Mouse (Mus musculus) G1E-ER4 (cell line): ENCODE data around the gene Gtf2e1. TPM values are rescaled to one million over a fixed set of nuclear protein-coding genes. Genes with fewer than 3 reads are reported as not detected.

ENCODE experiments used
- GATA1 ChIP-seq: IDR thresholded peaks from one replicate; pipeline ENCODE4 v1.8.0; 2012; ENCODE audit warnings: low read length, inconsistent platforms
- polyA plus RNA-seq: library from polyadenylated mRNA; stranded (reverse); fragments of >175 nt; gene quantifications from 2 replicates; pipeline ENCODE4 v1.2.3, GENCODE M21; 2012

The Gtf2e1 gene
- polyA plus RNA-seq, 1 experiment: 5.9 TPM

DNA sequence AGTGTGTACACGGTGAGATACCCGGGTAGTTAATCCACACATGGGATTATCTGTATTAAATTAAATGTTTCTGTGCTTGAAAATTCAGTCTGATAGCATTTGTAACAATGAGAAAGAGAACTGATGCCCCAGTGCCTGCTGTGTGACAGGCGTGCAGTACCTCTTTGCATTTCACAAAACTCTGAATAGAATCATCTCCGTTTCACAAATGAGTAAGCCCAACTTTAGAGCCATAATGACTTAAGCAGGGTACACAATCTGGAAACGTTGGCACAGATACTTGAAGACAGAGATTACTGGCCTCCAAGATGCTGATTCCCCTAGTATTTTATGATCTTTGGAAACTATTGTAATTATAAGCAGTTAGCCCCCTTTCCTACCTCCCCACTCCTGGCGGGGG lies 26.5 kb upstream of the Gtf2e1 start:
- TF ChIP-seq GATA1: no peak

DNA sequence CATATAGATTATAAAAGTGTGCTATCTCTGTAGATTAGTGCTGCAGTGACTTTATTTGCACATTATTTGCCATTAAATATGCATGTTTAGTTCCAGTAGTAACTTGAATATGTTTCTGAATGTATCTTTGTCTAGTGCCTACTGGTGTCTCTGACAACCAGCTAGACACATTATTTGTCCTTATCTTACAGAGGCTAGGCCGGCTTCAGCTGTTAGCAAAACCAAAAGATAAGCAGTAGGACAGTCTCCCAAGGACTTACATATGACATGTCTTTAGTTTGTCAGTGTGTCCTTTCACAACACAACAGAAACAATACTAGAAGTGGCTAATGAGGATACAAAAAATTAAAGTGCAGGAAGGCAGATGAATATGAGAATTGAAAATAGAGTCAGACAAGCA lies 25.5 kb upstream of the Gtf2e1 start:
- TF ChIP-seq GATA1: no peak

DNA sequence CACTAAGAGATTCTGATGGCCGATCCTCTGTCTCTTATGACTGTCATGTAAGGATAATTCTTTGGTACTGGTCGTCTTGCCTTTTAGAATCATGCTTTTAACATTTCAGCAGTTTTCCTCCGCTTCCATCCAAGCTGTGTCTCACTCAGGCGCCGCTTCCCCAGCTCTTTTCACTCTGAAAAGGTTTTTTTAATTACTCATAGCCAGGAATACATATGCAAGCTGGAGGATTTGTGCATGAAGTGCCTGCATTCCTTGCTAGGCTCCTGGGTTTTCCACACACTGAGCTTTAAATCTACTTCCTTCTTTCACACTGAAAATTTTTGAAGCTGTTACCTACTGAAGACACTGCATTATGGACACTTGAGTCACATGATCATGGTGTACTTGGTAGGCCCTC lies 23.4 kb upstream of the Gtf2e1 start:
- no peak for TF ChIP-seq GATA1

DNA sequence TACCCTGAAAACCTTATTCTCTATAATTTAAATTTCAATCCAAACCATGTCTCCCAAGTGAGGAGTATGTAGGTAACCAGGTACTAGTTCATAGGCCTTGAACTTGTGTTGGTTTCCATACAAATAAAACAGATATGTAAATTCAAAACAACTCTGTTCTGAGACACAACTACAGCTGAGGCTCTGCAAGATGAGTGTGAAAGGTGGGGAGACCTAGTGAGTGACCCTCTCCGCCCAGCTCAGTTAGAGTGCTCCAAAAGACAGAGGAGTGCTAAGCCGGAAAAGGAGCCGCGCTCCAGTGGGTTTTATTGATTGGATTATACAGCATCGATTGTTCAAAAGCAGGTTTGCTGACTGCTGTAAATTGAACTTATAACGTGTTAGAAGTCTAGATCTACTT lies 22.8 kb upstream of the Gtf2e1 start:
- TF ChIP-seq GATA1: no peak

DNA sequence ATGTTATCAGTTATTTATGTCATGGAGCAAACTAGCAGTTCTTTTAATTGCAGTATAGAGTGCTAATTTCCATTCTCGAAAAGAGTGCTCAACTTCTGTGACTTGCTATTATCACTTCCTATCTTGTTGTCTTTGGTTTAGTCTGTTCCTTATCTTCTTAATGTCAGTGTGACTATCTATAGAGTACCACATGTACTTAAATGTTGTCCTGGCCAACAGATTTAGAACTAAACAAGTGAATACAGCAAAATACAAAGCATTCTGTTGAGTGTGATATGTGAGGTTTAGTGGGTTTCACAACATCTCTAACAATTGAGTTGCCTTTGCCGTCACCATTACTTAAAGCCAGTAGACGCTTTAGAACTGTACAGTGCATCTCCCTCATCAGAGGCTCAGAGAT lies 13.2 kb upstream of the Gtf2e1 start:
- TF ChIP-seq GATA1: no peak

DNA sequence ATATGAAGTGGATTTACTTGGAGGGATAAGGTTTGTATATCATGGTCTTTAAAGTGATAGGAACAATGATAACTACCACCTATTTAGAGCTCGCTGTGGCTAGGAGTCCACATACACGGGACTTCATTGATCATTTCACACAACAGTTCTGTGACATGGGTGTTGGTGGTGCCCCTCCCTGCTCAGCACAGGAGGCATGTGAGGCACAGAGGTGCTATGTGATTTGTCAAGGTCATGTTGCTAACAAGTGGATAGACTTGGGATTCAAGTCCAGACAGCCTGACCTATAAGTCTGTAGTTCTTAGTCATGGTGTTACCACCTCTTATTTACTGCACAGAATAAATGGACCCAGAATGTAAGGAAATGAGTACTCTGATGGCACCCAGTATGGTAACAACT lies 11.4 kb upstream of the Gtf2e1 start:
- TF ChIP-seq GATA1: no peak

DNA sequence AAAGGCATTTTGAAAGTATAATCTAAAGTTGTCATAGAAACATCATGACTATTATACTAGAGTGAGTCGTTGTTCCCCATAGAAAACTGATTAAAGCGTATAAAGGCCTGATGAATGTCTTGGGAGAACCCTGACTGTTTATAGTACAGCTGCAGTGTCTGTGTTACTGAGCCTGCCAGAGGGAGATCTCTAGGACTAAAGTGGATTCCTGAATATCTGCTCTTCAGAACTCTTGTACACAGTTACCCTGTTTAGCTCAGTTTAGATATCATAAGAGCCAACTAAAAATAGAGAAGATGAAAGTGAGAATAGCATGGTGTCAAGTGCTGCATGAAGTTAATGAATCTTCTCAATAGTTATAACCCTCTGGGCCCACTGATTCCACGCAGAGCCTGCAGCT lies 10.7 kb upstream of the Gtf2e1 start:
- TF ChIP-seq GATA1: no peak

DNA sequence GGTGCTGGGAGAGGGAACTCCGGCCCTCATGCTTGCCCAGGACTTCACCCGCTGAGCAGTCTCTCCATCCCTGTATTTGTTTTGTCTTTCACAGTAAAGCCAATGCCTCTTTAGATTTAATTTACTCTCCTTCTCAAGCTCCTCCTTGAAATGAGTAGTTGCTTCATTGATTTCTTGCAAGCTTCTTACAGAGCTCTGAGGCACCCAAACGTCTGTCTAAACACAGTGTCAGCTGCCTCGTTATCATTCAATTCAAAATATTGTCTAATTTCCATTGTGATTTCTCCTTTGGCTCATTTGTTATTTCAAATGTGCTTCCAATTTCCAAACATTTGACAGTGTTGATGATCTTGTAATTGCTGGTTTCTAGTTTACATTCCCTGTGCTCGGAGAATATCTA lies 6.7 kb upstream of the Gtf2e1 start:
- no peak for TF ChIP-seq GATA1

DNA sequence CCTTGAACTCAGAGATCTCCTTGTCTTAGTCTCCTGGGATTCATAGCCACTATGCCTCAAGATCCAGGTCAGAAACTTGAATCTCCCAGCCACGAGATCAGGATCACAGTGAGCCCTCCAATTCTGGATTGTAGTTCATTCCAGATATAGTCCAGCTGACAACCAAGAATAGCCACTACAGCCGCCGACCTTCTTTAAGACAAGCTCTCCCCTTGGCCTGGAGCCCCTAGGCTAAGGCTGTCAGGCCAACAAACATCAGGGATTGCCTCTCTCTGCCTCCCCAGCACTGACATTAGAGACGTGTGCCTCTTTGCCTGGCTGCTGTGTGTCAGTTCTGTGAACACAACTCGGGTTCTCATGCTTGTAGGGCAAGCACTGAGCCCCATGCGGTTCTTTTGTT lies 1.2 kb upstream of the Gtf2e1 start:
- TF ChIP-seq GATA1: no peak

DNA sequence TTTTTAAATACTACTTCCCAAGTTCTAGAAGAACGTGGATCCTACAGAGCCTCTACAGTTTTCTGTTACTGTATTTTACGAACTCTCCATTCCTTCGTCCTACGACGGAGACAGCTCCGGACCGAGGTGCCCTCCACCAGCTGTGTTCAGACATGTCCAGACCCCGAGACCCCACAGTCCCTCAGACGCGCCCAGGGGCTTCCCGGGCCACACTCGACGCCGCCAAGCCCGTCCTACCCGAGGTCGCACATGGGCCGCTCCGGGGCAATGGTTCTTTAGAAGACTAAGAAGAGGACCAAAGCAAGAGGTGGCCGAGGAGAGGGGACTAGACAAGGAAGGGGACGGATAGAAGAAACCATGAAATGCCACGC lies 364 bp downstream of the Gtf2e1 start:
- no peak for TF ChIP-seq GATA1

DNA sequence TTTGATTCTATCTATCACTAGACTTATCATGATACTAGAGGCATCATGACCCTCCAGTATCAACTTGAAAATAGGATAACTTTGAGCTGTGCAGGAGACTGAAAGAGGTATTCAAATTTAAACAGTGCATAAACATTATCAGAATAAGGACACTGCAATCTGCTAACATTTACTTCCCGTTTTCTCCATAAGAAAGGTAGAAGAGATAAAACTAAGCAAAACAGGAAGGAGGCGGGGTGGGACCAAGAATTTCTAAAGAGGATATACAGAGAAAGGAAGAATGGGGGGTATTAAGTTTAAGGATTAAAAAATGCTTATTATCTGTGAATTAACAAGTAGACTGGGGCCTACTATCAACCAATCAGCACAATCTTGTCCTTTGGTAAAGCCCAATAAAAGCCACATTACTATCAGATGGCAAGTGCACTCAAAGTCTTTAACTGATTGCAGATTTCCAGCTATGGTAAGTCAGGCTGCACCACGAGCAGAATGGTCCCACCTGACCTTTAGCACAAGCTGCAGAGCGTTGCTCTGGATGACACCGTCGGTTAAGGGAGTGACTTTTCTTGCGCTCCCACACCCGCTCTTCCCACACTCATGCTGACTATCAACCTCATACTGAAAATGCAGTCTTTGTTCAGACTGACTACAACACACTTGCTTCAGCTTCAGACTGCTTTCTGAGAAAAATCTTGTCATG lies 6.1 kb downstream of the Gtf2e1 start:
- TF ChIP-seq GATA1: peak; percentile 48

DNA sequence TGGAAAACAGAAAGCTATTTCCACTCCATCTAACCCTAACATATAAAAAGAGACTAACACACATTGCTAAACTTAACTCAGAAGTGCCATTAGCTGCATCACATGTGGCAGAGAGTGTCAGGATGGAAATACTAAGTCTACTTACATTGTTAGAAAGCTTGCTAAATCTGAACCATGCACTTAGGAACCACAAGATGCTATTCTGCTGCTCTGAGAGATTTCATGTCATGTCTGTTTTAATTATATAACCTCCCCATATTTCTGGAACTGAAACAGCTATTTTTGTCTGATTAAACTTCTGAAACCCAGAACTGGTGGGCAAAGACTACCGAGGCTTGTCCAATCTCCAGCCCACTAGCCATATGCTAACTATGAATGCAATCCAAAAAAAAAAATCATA lies 7.5 kb downstream of the Gtf2e1 start:
- no peak for TF ChIP-seq GATA1

DNA sequence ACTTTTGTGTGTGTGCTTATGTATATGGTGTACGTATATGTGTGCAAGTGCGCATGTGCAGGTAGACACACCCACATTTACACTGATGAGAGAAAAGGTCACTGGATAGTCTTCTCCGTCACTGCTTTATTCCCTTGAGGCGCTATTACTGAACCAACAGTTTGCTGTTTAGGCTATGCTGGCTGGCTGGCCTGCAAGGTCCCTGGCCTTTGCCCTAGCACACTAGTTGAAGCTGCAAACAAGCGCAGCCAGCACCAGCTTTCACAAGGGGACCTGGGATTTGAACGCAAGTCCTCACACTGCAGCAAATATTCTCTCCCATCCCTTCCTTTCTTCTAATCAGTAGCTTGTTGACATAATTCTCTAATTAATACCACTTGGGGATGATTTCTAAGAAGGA lies 9.4 kb downstream of the Gtf2e1 start:
- no peak for TF ChIP-seq GATA1

DNA sequence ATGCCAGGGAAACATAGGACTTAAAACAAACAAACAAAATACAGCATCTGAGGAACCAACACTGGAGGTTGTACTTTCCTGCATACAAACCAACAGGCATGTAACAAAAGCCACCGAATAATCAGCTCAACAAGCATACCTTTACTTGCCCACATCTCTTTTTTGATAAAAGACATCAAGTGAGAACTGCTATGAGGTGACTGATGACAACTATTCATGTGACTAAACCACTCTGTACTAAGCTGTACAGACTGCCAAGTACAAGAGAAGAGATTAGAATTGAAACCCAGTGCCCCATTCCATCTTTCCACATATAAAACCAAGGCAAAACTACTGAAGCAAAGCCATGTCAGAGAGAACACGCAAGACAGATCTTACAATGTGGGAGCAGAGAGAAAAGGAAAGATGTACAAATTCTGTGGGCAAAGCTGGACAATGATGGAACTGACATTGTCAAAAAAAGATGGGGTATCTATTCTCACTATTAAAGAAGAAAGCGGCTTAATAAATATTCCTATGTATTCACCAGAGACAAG lies 12.8 kb downstream of the Gtf2e1 start:
- no peak for TF ChIP-seq GATA1

DNA sequence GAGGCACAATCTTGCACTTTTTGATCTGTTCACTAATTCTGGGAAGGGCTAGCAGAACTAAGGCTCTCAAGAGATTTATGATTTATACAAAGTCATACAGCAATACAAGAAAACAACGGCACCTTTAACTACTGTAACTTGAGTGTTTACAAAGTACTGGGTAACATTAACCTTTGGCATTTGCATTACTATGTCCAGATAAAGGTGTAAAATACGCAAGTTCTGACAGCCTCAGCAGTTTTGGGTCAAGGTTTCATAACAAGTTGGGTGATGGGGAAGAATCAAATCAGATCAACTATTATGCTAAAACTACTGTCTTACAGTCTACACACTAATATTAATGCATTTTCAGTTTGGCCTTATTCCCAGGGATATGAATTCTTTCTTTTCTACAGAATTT lies 14.5 kb downstream of the Gtf2e1 start:
- TF ChIP-seq GATA1: no peak

DNA sequence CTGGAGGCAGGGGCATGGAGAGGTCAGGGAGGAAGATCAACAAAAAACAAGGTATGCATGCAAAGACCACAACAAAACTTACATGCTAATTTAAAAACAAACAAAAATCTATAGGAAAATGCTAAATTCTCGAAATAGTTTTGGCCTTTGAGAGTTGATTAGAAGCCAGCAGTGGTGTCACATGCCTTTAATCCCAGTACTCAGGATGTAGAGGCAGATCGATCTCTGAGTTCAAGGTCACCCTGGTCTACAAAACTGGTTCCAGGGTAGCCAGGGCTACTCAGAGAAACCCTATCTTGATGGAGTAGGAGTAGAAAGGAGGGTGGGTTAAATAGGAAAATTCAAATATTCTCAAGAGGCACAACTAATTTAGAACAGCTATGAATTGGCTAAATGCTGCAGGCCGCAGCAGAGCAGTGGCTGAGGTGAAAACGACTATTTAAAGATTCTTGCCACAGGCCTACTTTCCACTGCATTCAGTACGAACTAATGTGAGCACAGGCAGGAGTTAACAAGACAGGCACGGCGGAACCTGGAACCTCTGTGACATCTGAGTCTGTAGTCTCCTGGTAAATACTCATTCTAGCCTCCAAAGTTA lies 17.4 kb downstream of the Gtf2e1 start:
- no peak for TF ChIP-seq GATA1

DNA sequence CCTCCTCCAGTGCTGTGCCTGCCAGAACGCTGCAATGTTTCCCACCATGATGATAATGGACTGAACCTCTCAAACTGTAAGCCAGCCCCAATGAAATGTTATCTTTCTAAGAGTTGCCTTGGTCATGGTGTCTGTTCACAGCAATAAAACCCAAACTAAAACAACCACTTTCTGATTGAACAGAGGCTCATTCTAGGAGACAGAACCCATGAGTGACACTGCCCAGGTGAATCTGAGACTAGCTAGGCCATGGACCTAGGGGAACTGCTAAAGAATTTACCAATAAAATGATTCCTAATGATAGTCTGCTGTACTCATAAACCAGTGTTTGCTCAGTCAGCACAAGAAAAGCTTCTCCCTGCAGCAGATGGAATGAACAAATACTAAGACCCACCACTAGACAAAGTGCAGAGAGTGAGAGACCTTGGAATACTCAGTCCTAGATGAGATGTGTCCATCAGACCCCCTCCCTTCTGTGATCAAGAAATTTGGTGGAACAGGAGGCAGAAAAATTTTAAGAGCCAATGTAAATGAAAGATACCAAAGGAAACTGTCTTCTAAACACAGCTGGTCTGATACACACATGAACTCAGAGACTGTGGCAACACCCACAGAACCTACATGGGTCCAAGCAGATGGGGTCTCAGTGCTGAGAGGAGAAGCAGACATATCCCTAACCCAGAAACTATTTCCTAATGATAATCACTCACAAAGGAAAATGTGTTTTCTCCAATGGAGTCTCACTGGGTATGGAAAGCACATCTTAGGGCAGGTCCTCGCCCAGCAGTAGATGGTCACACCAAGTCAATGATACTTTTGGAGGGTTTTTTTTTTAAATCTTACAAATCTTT lies 19.2 kb downstream of the Gtf2e1 start:
- TF ChIP-seq GATA1: no peak

DNA sequence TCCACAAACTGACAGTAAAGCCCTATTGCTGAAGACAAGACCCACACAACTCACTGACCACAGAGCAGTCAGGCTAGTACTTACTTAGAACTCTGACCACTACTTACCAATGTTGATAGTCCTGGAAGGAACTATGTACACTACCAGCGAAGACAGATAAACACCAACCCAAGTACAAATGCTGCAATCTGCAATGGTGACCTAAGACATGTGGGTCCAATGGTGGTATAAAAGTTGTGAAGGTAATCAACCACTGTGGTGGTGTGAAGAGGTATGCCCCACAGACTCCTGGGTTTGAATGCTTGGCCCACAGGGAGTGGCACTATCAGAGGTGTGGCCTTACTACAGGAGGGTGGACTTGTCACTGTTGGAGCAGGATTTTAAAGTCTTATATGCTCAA lies 19.9 kb downstream of the Gtf2e1 start:
- no peak for TF ChIP-seq GATA1
